Mouse (Mus musculus): ENCODE results near the gene Clip2. TPM values are rescaled to one million over a fixed set of nuclear protein-coding genes. Genes with fewer than 3 reads are reported as not detected.

Gene Clip2
- polyA plus RNA-seq, 1 experiment from 2014 or later: 15.4 TPM

- WGBS: 64% methylated on average over 10 of the region's 10 CpGs
- Histone ChIP-seq H3K9ac (replicated peaks; ENCODE audit: low read depth, low read length) (no peak overlapping the region), H3K27ac (ENCODE audit: low read depth, low read length) (no peak overlapping the region), H3K9me3 (ENCODE audit: control insufficient read depth, low read length) (no peaks in the 10 kb centered on the region), H3K36me3 (ENCODE audit: control insufficient read depth, insufficient read depth, low read length) (no peaks in the 10 kb centered on the region), H3K4me3 (ENCODE audit: low read depth, low read length) (no peak overlapping the region), H3K27me3 (ENCODE audit: control insufficient read depth, insufficient read depth, low read length) (no peaks in the 10 kb centered on the region), H3K4me1 (ENCODE audit: control insufficient read depth, insufficient read depth, low read length) (0 out of 2 replicates have a peak, but pooled peaks cover under 1% of the 10 kb centered on the region), H3K4me2 (ENCODE audit: low read depth, low read length) (no peak overlapping the region)
- ATAC-seq (ENCODE audit: low read depth): no peak
Measured at GRCm38 (mm10) chr5:134445208-134445831, 106.9 kb downstream of the Clip2 start.

- H3K9ac ChIP-seq (replicated peaks; ENCODE audit: low read depth, low read length): no peak overlapping the region
- H3K4me1 ChIP-seq (ENCODE audit: control insufficient read depth, insufficient read depth, low read length): 0 out of 2 replicates have a peak, but pooled peaks cover 4% of the 10 kb centered on the region
- WGBS: 96% methylated on average over 7 of the region's 7 CpGs
- no peaks in the 10 kb centered on the region for H3K36me3 ChIP-seq (ENCODE audit: control insufficient read depth, insufficient read depth, low read length)
- ATAC-seq (ENCODE audit: low read depth): no peak
- no peaks in the 10 kb centered on the region for H3K9me3 ChIP-seq (ENCODE audit: control insufficient read depth, low read length)
- no peaks in the 10 kb centered on the region for H3K27me3 ChIP-seq (ENCODE audit: control insufficient read depth, insufficient read depth, low read length)
- H3K27ac ChIP-seq (ENCODE audit: low read depth, low read length): no peak overlapping the region
- no peak overlapping the region for H3K4me3 ChIP-seq (ENCODE audit: low read depth, low read length)
- H3K4me2 ChIP-seq (ENCODE audit: low read depth, low read length): no peak overlapping the region
Measured at GRCm38 (mm10) chr5:134444473-134444872, 107.8 kb downstream of the Clip2 start.

GRCm38 (mm10) chr5:134442066-134442465 is 110.2 kb downstream of the Clip2 start:
- Histone ChIP-seq H3K9ac (replicated peaks; ENCODE audit: low read depth, low read length) (no peak overlapping the region), H3K36me3 (ENCODE audit: control insufficient read depth, insufficient read depth, low read length) (no peaks in the 10 kb centered on the region), H3K4me2 (ENCODE audit: low read depth, low read length) (no peak overlapping the region), H3K27ac (ENCODE audit: low read depth, low read length) (no peak overlapping the region), H3K4me1 (ENCODE audit: control insufficient read depth, insufficient read depth, low read length) (peaks cover 7% of the 10 kb centered on the region; the same call in 1 of the 2 replicates), H3K9me3 (ENCODE audit: control insufficient read depth, low read length) (no peaks in the 10 kb centered on the region), H3K4me3 (ENCODE audit: low read depth, low read length) (no peak overlapping the region), H3K27me3 (ENCODE audit: control insufficient read depth, insufficient read depth, low read length) (no peaks in the 10 kb centered on the region)
- 87% methylated on average over 3 of the region's 3 CpGs for WGBS
- ATAC-seq (ENCODE audit: low read depth): no peak

GRCm38 (mm10) chr5:134441105-134441504 is 111.1 kb downstream of the Clip2 start:
- ATAC-seq (ENCODE audit: low read depth): no peak
- no peak overlapping the region for H3K4me2 ChIP-seq (ENCODE audit: low read depth, low read length)
- H3K4me3 ChIP-seq (ENCODE audit: low read depth, low read length): no peak overlapping the region
- 67% methylated on average over 3 of the region's 3 CpGs for WGBS
- H3K36me3 ChIP-seq (ENCODE audit: control insufficient read depth, insufficient read depth, low read length): no peaks in the 10 kb centered on the region
- peaks cover 9% of the 10 kb centered on the region; the same call in 1 of the 2 replicates for H3K4me1 ChIP-seq (ENCODE audit: control insufficient read depth, insufficient read depth, low read length)
- no peak overlapping the region for H3K27ac ChIP-seq (ENCODE audit: low read depth, low read length)
- H3K27me3 ChIP-seq (ENCODE audit: control insufficient read depth, insufficient read depth, low read length): no peaks in the 10 kb centered on the region
- no peaks in the 10 kb centered on the region for H3K9me3 ChIP-seq (ENCODE audit: control insufficient read depth, low read length)
- H3K9ac ChIP-seq (replicated peaks; ENCODE audit: low read depth, low read length): no peak overlapping the region

- Histone ChIP-seq H3K9ac (replicated peaks; ENCODE audit: low read depth, low read length) (no peak overlapping the region), H3K4me3 (ENCODE audit: low read depth, low read length) (no peak overlapping the region), H3K4me1 (ENCODE audit: control insufficient read depth, insufficient read depth, low read length) (peaks cover 11% of the 10 kb centered on the region; the same call in 1 of the 2 replicates), H3K9me3 (ENCODE audit: control insufficient read depth, low read length) (no peaks in the 10 kb centered on the region), H3K27me3 (ENCODE audit: control insufficient read depth, insufficient read depth, low read length) (no peaks in the 10 kb centered on the region), H3K4me2 (ENCODE audit: low read depth, low read length) (no peak overlapping the region), H3K27ac (ENCODE audit: low read depth, low read length) (no peak overlapping the region), H3K36me3 (ENCODE audit: control insufficient read depth, insufficient read depth, low read length) (no peaks in the 10 kb centered on the region)
- no peak for ATAC-seq (ENCODE audit: low read depth)
- WGBS: 74% methylated on average over 12 of the region's 12 CpGs
Measured at GRCm38 (mm10) chr5:134440098-134440497, 112.1 kb downstream of the Clip2 start.

GRCm38 (mm10) chr5:134439481-134439880 is 112.8 kb downstream of the Clip2 start:
- WGBS: over 99% methylated on average over 7 of the region's 7 CpGs
- Histone ChIP-seq H3K27me3 (ENCODE audit: control insufficient read depth, insufficient read depth, low read length) (no peaks in the 10 kb centered on the region), H3K9me3 (ENCODE audit: control insufficient read depth, low read length) (no peaks in the 10 kb centered on the region), H3K4me3 (ENCODE audit: low read depth, low read length) (no peak overlapping the region), H3K4me1 (ENCODE audit: control insufficient read depth, insufficient read depth, low read length) (peaks cover 11% of the 10 kb centered on the region; the same call in 1 of the 2 replicates), H3K4me2 (ENCODE audit: low read depth, low read length) (no peak overlapping the region), H3K9ac (replicated peaks; ENCODE audit: low read depth, low read length) (no peak overlapping the region), H3K27ac (ENCODE audit: low read depth, low read length) (no peak overlapping the region), H3K36me3 (ENCODE audit: control insufficient read depth, insufficient read depth, low read length) (no peaks in the 10 kb centered on the region)
- ATAC-seq (ENCODE audit: low read depth): no peak

Small RNAs within 50 kb of the gene (microRNA-seq; reads per million reads assigned to microRNA genes)
- gene Gm26340: not detected
- not detected for gene Mir7228

Other genes starting within 250 kb of the Clip2 start
- 111 and 141 TPM in 2 replicates for gene Gtf2i, start 237.7 kb downstream of the Clip2 start, polyA plus RNA-seq (2014; fragmentation: Nextera tagmentation; extraction: Ambion mirVana)
- gene Gtf2ird1, start 95.7 kb downstream of the Clip2 start, polyA plus RNA-seq (2014; fragmentation: Nextera tagmentation; extraction: Ambion mirVana): 60.3 and 63.4 TPM in 2 replicates
- 0.26 TPM in 1 of 2 replicates, not detected in the other for gene Syna, start 7.7 kb upstream of the Clip2 start, polyA plus RNA-seq (2014; fragmentation: Nextera tagmentation; extraction: Ambion mirVana)
- gene Rfc2, start 28.9 kb upstream of the Clip2 start, polyA plus RNA-seq (2014; fragmentation: Nextera tagmentation; extraction: Ambion mirVana): 163 and 180 TPM in 2 replicates
- gene Lat2, start 62.6 kb upstream of the Clip2 start, polyA plus RNA-seq (2014; fragmentation: Nextera tagmentation; extraction: Ambion mirVana): 3.6 and 4.4 TPM in 2 replicates
- 334 and 344 TPM in 2 replicates for gene Eif4h, start 87.1 kb upstream of the Clip2 start, polyA plus RNA-seq (2014; fragmentation: Nextera tagmentation; extraction: Ambion mirVana)
- 23.2 and 28.0 TPM in 2 replicates for gene Limk1, start 136.2 kb upstream of the Clip2 start, polyA plus RNA-seq (2014; fragmentation: Nextera tagmentation; extraction: Ambion mirVana)
- gene Eln, start 194.9 kb upstream of the Clip2 start, polyA plus RNA-seq (2014; fragmentation: Nextera tagmentation; extraction: Ambion mirVana): 7.0 and 8.7 TPM in 2 replicates

Data from neural tube, embryonic 14.5 days (tissue).